9 mouse cellular contexts compared by ENCODE assay signal in genomic region chr6:54041386-54042043, GRCm38 (mm10). TPM values are rescaled to one million over a fixed set of nuclear protein-coding genes. Genes with fewer than 3 reads are reported as not detected.
DNase-seq lines count a peak whose midpoint lies in the region; ATAC-seq and TF ChIP-seq lines count a peak whose summit lies in the region.
"Had no signal": no experiment of that assay in that cellular context is flagged by ENCODE, and none has a peak within 500 bp of the region (broad histone marks: within the 10 kb centered on the region; RNA-seq: fewer than 3 reads in every experiment).

No protein-coding gene starts in this region.

- no peaks in the 10 kb centered on the region for H3K36me3 ChIP-seq in lung, embryonic 16.5 days (ENCODE audit: control insufficient read depth, insufficient read depth, low read length)
- H3K36me3 ChIP-seq in lung, postnatal 0 days (ENCODE audit: insufficient read depth, low read length): no peaks in the 10 kb centered on the region
- no peaks in the 10 kb centered on the region for H3K36me3 ChIP-seq in macrophage (ENCODE audit: inconsistent target)
- no peaks in the 10 kb centered on the region for H3K36me3 ChIP-seq in stomach, postnatal 0 days (ENCODE audit: control insufficient read depth, insufficient read depth, low read length)

- no peak overlapping the region for H3K9ac ChIP-seq in lung, embryonic 16.5 days (ENCODE audit: low read length)
- no peak overlapping the region for H3K9ac ChIP-seq in lung, postnatal 0 days (replicated peaks; ENCODE audit: low read depth)
- H3K9ac ChIP-seq in stomach, postnatal 0 days (ENCODE audit: low read length): no peak overlapping the region

- H3K4me2 ChIP-seq in lung, embryonic 16.5 days (ENCODE audit: low read depth, low read length): peak overlapping the region; percentile 90; the same call in 1 of the 2 replicates
- no peak overlapping the region for H3K4me2 ChIP-seq in lung, postnatal 0 days (replicated peaks; ENCODE audit: low read depth, low read length)
- H3K4me2 ChIP-seq in stomach, postnatal 0 days (replicated peaks; ENCODE audit: low read depth): peak overlapping the region; percentile 98; the same call in 1 of the 2 replicates

- WGBS in lung, embryonic 16.5 days: 42% methylated on average over 13 of the region's 13 CpGs
- WGBS in lung, postnatal 0 days: 50% methylated on average over 13 of the region's 13 CpGs
- WGBS in macrophage (ENCODE audit: missing documents): 39% methylated on average over 13 of the region's 13 CpGs
- WGBS in stomach, postnatal 0 days: 36% methylated on average over 13 of the region's 13 CpGs

- peaks cover 14% of the 10 kb centered on the region for H3K4me1 ChIP-seq in lung, embryonic 16.5 days (replicated peaks; ENCODE audit: control insufficient read depth, insufficient read depth, low read length)
- H3K4me1 ChIP-seq in lung, postnatal 0 days (ENCODE audit: insufficient read depth, low read depth, low read length): peaks cover 11% of the 10 kb centered on the region; the same call in 1 of the 2 replicates
- no peaks in the 10 kb centered on the region; the same call in 1 of the 2 replicates for H3K4me1 ChIP-seq in stomach, postnatal 0 days (replicated peaks; ENCODE audit: control insufficient read depth, insufficient read depth)

- H3K27me3 ChIP-seq in lung, embryonic 16.5 days (ENCODE audit: control insufficient read depth, insufficient read depth, low read depth, low read length): peaks cover 24% of the 10 kb centered on the region
- H3K27me3 ChIP-seq in lung, postnatal 0 days (replicated peaks; ENCODE audit: insufficient read depth, low read length): peaks cover 28% of the 10 kb centered on the region
- H3K27me3 ChIP-seq in stomach, postnatal 0 days (ENCODE audit: control insufficient read depth, insufficient read depth, low read length): no peaks in the 10 kb centered on the region

- no peak overlapping the region for H3K27ac ChIP-seq in lung, embryonic 16.5 days (ENCODE audit: low read length)
- H3K27ac ChIP-seq in lung, postnatal 0 days (ENCODE audit: low read length): no peak overlapping the region
- peak overlapping the region; percentile 31 for H3K27ac ChIP-seq in macrophage
- H3K27ac ChIP-seq in stomach, postnatal 0 days (replicated peaks): no peak overlapping the region

- no peak overlapping the region for H3K4me3 ChIP-seq in lung, embryonic 16.5 days (ENCODE audit: low read length)
- no peak overlapping the region for H3K4me3 ChIP-seq in lung, postnatal 0 days (ENCODE audit: low read depth, low read length)
- no peak overlapping the region for H3K4me3 ChIP-seq in macrophage (ENCODE audit: inconsistent target)
- peak overlapping the region; percentile 8; the same call in 1 of the 2 replicates for H3K4me3 ChIP-seq in stomach, postnatal 0 days (ENCODE audit: low read depth, low read length)
- H3K4me3 ChIP-seq: erythroblast, embryonic 14.5 days had no signal

- no peak for TF ChIP-seq CTCF in lung, postnatal 0 days (IDR thresholded peaks at IDR 0.05)
- TF ChIP-seq CTCF in stomach, postnatal 0 days (IDR thresholded peaks at IDR 0.05; ENCODE audit: low read depth): no peak

- no peaks in the 10 kb centered on the region for H3K9me3 ChIP-seq in lung, embryonic 16.5 days (ENCODE audit: control insufficient read depth, low read length)
- no peaks in the 10 kb centered on the region for H3K9me3 ChIP-seq in lung, postnatal 0 days (ENCODE audit: low read length)
- no peaks in the 10 kb centered on the region for H3K9me3 ChIP-seq in stomach, postnatal 0 days (ENCODE audit: control insufficient read depth, low read length)

- peak; percentile 54 for DNase-seq in cerebellum, adult 11-12 months
- DNase-seq in cerebellum, adult 11 months: no peak
- no peak for DNase-seq in lung, postnatal 0 days (ENCODE audit: low spot score)
- no peak for DNase-seq in stomach, postnatal 0 days (ENCODE audit: low spot score)
- DNase-seq in urinary bladder, postnatal 25 days (ENCODE audit: low spot score): no peak
- DNase-seq in thymus, postnatal 25 days: no peak

- TF ChIP-seq EP300 in lung, postnatal 0 days (IDR thresholded peaks at IDR 0.05): no peak
- TF ChIP-seq EP300 in stomach, postnatal 0 days (optimal IDR thresholded peaks at IDR 0.05): no peak

- no peak for ATAC-seq in lung, embryonic 16.5 days (ENCODE audit: low read depth)
- no peak for ATAC-seq in lung, postnatal 0 days
- no peak for ATAC-seq in stomach, postnatal 0 days (ENCODE audit: low FRiP score, low TSS enrichment)

- peaks cover 30% of the 10 kb centered on the region for H3K79me2 ChIP-seq in macrophage (ENCODE audit: inconsistent target)

RNA-seq across cellular contexts. Expression of gene Chn2, which starts 2.2 kb away (rescaled TPM):
- polyA plus RNA-seq in lung, embryonic 16.5 days (2015; fragmentation: Nextera tagmentation; extraction: Ambion mirVana): 9.4 and 11.1 TPM in 2 replicates
- polyA plus RNA-seq in lung, postnatal 0 days (2015; fragmentation: Nextera tagmentation; extraction: Ambion mirVana): 6.8 and 7.0 TPM in 2 replicates
- total RNA-seq in macrophage (2018; cell fraction: chromatin; rRNA removed): 10 to 100 TPM in 13 of 26 experiments, 1 to 10 TPM in 13; 2.6 to 27.5 (median 9.4) TPM
- 10 to 100 TPM in 13 of 26 experiments, 1 to 10 TPM in 13; 2.9 to 13.4 (median 8.2) TPM for total RNA-seq in macrophage (2018; cell fraction: cytosol; rRNA removed)
- 10 to 100 TPM in 12 of 26 experiments, 1 to 10 TPM in 14; 2.1 to 24.5 (median 7.6) TPM for total RNA-seq in macrophage (2018; cell fraction: nucleus; rRNA removed)
- polyA plus RNA-seq in macrophage (2018): 9.8 to 17.5 TPM (median 16.8 TPM) in 3 replicates
- 19.1 and 21.7 TPM in 2 replicates for polyA plus RNA-seq in stomach, postnatal 0 days (2015; fragmentation: Nextera tagmentation; extraction: Ambion mirVana)
- polyA plus RNA-seq: erythroblast, embryonic 14.5 days had no signal
